Mouse (Mus musculus) E14TG2a.4 (cell line): ENCODE measurements around the gene Per2.

ENCODE experiments used
- H3K27me3 ChIP-seq: 2 replicates; pipeline ENCODE4 v1.6.1; 2014; ENCODE audit warnings: low read length, control low read depth; ENCODE audit not compliant: insufficient read depth
- H3K36me3 ChIP-seq: 2 replicates; pipeline ENCODE4 v1.6.1; 2014; ENCODE audit warnings: low read length, control low read depth; ENCODE audit not compliant: insufficient read depth
- H3K4me1 ChIP-seq: replicated peaks from 2 replicates; pipeline ENCODE4 v1.6.1; 2014; ENCODE audit warnings: low read depth, low read length, control low read depth
- H3K4me3 ChIP-seq: replicated peaks from 2 replicates; pipeline ENCODE4 v1.5.1; 2014; ENCODE audit warnings: mild to moderate bottlenecking, low read length
- H3K9me3 ChIP-seq: 2 replicates; pipeline ENCODE4 v1.6.1; 2014; ENCODE audit warnings: low read length, control low read depth
- CTCF ChIP-seq: conservative IDR thresholded peaks from 2 replicates; pipeline ENCODE4 v1.5.1; 2014; ENCODE audit warnings: low read length
- NANOG ChIP-seq: IDR thresholded peaks from 2 replicates; pipeline ENCODE4 v1.6.1; 2014; ENCODE audit warnings: borderline replicate concordance, low read length, mixed read lengths
- POU5F1 ChIP-seq: IDR thresholded peaks from 2 replicates; pipeline ENCODE4 v1.6.1; 2014; ENCODE audit warnings: low read length, borderline replicate concordance

Per2 gene

GRCm38 (mm10) chr1:91455661-91456161 lies 3.4 kb downstream of the Per2 start:
- H3K27me3 ChIP-seq: peaks cover 53% of the 10 kb centered on the region
- TF ChIP-seq CTCF (no peak), NANOG (no peak), POU5F1 (no peak)
- peaks cover 19% of the 10 kb centered on the region for H3K4me1 ChIP-seq
- H3K9me3 ChIP-seq: no peaks in the 10 kb centered on the region
- no peak overlapping the region for H3K4me3 ChIP-seq
- no peaks in the 10 kb centered on the region for H3K36me3 ChIP-seq

- Histone ChIP-seq H3K9me3 (no peaks in the 10 kb centered on the region), H3K27me3 (peaks cover 45% of the 10 kb centered on the region), H3K4me3 (no peak overlapping the region), H3K36me3 (no peaks in the 10 kb centered on the region), H3K4me1 (peaks cover 12% of the 10 kb centered on the region)
- TF ChIP-seq NANOG (no peak), CTCF (no peak), POU5F1 (no peak)
These were observed 4.2 kb downstream of the Per2 start for GRCm38 (mm10) chr1:91454927-91455326.

GRCm38 (mm10) chr1:91454366-91454765 lies 4.8 kb downstream of the Per2 start:
- Histone ChIP-seq H3K36me3 (no peaks in the 10 kb centered on the region), H3K4me1 (peaks cover 8% of the 10 kb centered on the region), H3K4me3 (no peak overlapping the region), H3K27me3 (peaks cover 41% of the 10 kb centered on the region), H3K9me3 (no peaks in the 10 kb centered on the region)
- TF ChIP-seq POU5F1 (no peak), CTCF (no peak), NANOG (no peak)

- peaks cover 8% of the 10 kb centered on the region for H3K4me1 ChIP-seq
- no peaks in the 10 kb centered on the region for H3K36me3 ChIP-seq
- H3K4me3 ChIP-seq: no peak overlapping the region
- no peaks in the 10 kb centered on the region for H3K9me3 ChIP-seq
- TF ChIP-seq POU5F1 (no peak), CTCF (no peak), NANOG (no peak)
- H3K27me3 ChIP-seq: peaks cover 43% of the 10 kb centered on the region
These were observed 5.2 kb downstream of the Per2 start for GRCm38 (mm10) chr1:91453932-91454331.

GRCm38 (mm10) chr1:91451547-91452084 lies 7.5 kb downstream of the Per2 start:
- Histone ChIP-seq H3K4me3 (no peak overlapping the region), H3K9me3 (peaks cover 7% of the 10 kb centered on the region), H3K27me3 (peaks cover 26% of the 10 kb centered on the region), H3K36me3 (no peaks in the 10 kb centered on the region), H3K4me1 (no peaks in the 10 kb centered on the region; the same call in 1 of the 2 replicates)
- TF ChIP-seq POU5F1 (no peak), CTCF (no peak), NANOG (no peak)

GRCm38 (mm10) chr1:91450851-91451250 lies 8.3 kb downstream of the Per2 start:
- H3K27me3 ChIP-seq: peaks cover 22% of the 10 kb centered on the region; the same call in 1 of the 2 replicates
- TF ChIP-seq CTCF (no peak), NANOG (no peak), POU5F1 (no peak)
- H3K9me3 ChIP-seq: peaks cover 7% of the 10 kb centered on the region
- H3K4me1 ChIP-seq: no peaks in the 10 kb centered on the region
- H3K4me3 ChIP-seq: no peak overlapping the region
- H3K36me3 ChIP-seq: no peaks in the 10 kb centered on the region

- Histone ChIP-seq H3K4me3 (no peak overlapping the region), H3K36me3 (no peaks in the 10 kb centered on the region), H3K9me3 (peaks cover 7% of the 10 kb centered on the region), H3K4me1 (no peaks in the 10 kb centered on the region), H3K27me3 (peaks cover 10% of the 10 kb centered on the region; the same call in 1 of the 2 replicates)
- TF ChIP-seq POU5F1: no peak
- TF ChIP-seq NANOG: no peak
- no peak for TF ChIP-seq CTCF
These were observed 10.4 kb downstream of the Per2 start for GRCm38 (mm10) chr1:91448688-91449087.

- H3K27me3 ChIP-seq: peaks cover 12% of the 10 kb centered on the region; the same call in 1 of the 2 replicates
- H3K9me3 ChIP-seq: peaks cover 7% of the 10 kb centered on the region
These were observed 12.6 kb downstream of the Per2 start for GRCm38 (mm10) chr1:91446511-91446910.

GRCm38 (mm10) chr1:91446060-91446459 lies 13.1 kb downstream of the Per2 start:
- Histone ChIP-seq H3K36me3 (no peaks in the 10 kb centered on the region), H3K4me1 (no peaks in the 10 kb centered on the region), H3K4me3 (no peak overlapping the region), H3K27me3 (peaks cover 11% of the 10 kb centered on the region; the same call in 1 of the 2 replicates), H3K9me3 (peaks cover 7% of the 10 kb centered on the region)
- TF ChIP-seq POU5F1: no peak
- TF ChIP-seq CTCF: no peak
- no peak for TF ChIP-seq NANOG

More at GRCm38 (mm10) chr1:91446511-91446910, 12.6 kb downstream of the Per2 start:
- Histone ChIP-seq H3K36me3 (no peaks in the 10 kb centered on the region), H3K4me3 (no peak overlapping the region), H3K4me1 (no peaks in the 10 kb centered on the region)
- TF ChIP-seq NANOG (no peak), CTCF (no peak), POU5F1 (no peak)
